Mouse (Mus musculus) hindbrain, embryonic 15.5 days (tissue): ENCODE results near the gene Pi4kb. TPM values are rescaled to one million over a fixed set of nuclear protein-coding genes. Genes with fewer than 3 reads are reported as not detected.
A peak's percentile ranks its signal among the peaks of the same experiment; 100 is the strongest.
"Not testable (repeated sequence)": the region's sequence is repeated elsewhere in the genome, so short reads cannot be mapped to it uniquely, and the experiment has no call there.

Source experiments
- ATAC-seq: fragments of 200-750 bp; cut with Nextera tagmentation; 2 replicates; pipeline ENCODE4 v1.8.0; 2017; ENCODE audit warnings: low read depth, moderate number of reproducible peaks, moderate TSS enrichment; ENCODE audit not compliant: low FRiP score
- H3K27ac ChIP-seq: fragments of 300-500 bp; sonication (generic); replicated peaks from 2 replicates; pipeline ENCODE4 v1.5.1; 2015; ENCODE audit warnings: mild to moderate bottlenecking, inconsistent platforms
- H3K27me3 ChIP-seq: fragments of 300-500 bp; sonication (generic); 2 replicates; pipeline ENCODE4 v1.6.1; 2015; ENCODE audit warnings: control low read depth, inconsistent platforms
- H3K36me3 ChIP-seq: fragments of 300-500 bp; sonication (generic); 2 replicates; pipeline ENCODE4 v1.6.1; 2015; ENCODE audit warnings: control low read depth, inconsistent platforms
- H3K4me1 ChIP-seq: fragments of 300-500 bp; sonication (generic); replicated peaks from 2 replicates; pipeline ENCODE4 v1.6.1; 2015; ENCODE audit warnings: control low read depth, inconsistent platforms
- H3K4me2 ChIP-seq: fragments of 300-500 bp; sonication (generic); 2 replicates; pipeline ENCODE4 v1.6.1; 2015; ENCODE audit warnings: moderate library complexity, mild to moderate bottlenecking, inconsistent platforms
- H3K4me3 ChIP-seq: fragments of 300-500 bp; sonication (generic); 2 replicates; pipeline ENCODE4 v1.5.1; 2015; ENCODE audit warnings: mild to moderate bottlenecking, inconsistent platforms
- H3K9ac ChIP-seq: fragments of 300-500 bp; sonication (generic); 2 replicates; pipeline ENCODE4 v1.6.1; 2015; ENCODE audit warnings: inconsistent platforms
- H3K9me3 ChIP-seq: fragments of 300-500 bp; sonication (generic); 2 replicates; pipeline ENCODE4 v1.6.1; 2016; ENCODE audit warnings: control low read depth, inconsistent platforms
- WGBS: fragments of 180-500 bp; shearing (Covaris S2); methylation state at CpG from one replicate; pipeline ENCODE4 v1.1.7; 2015; 5-methylcytosine and 5-hydroxymethylcytosine counted together
- polyA plus RNA-seq: library from polyadenylated mRNA; unstranded; fragments of >200 nt; fragmentation: Nextera tagmentation; extraction: Ambion mirVana; gene quantifications from 2 replicates; pipeline ENCODE4 v1.2.1, GENCODE M21; 2015

Pi4kb gene
- polyA plus RNA-seq, 1 experiment from 2014 or later, result 27.3 TPM

- 93% methylated on average over 6 of the region's 7 CpGs for WGBS
- not testable (repeated sequence) for H3K9ac ChIP-seq
Observed at GRCm38 (mm10) chr3:94937194-94937593, 37.3 kb upstream of the Pi4kb start.

DNA sequence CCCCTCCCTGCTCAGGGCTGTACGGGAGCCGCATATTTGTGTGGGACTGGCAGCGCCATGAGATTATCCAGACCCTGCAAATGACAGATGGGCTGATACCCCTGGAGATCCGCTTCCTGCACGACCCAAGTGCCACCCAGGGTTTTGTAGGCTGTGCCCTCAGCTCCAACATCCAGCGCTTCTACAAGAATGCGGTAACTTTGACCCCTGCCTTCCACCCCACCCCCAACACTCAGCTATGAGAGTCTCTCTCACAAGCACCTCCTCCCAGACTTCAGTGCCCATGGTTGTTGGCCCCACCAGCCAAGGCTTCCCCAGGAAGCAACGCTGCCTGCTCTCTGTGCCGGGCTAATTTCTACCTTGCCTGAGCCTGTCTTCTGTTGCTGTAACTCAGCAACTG lies 34.5 kb upstream of the Pi4kb start:
- not testable (repeated sequence) for H3K9ac ChIP-seq, H3K4me2 ChIP-seq, ATAC-seq, H3K27ac ChIP-seq, H3K9me3 ChIP-seq, H3K4me3 ChIP-seq, H3K27me3 ChIP-seq, H3K4me1 ChIP-seq, H3K36me3 ChIP-seq
- WGBS, result 73% methylated on average over 9 of the region's 9 CpGs

More at GRCm38 (mm10) chr3:94937194-94937593, 37.3 kb upstream of the Pi4kb start:
- not testable (repeated sequence) for H3K27me3 ChIP-seq, ATAC-seq, H3K9me3 ChIP-seq, H3K36me3 ChIP-seq, H3K27ac ChIP-seq, H3K4me2 ChIP-seq, H3K4me3 ChIP-seq
- peaks cover 11% of the 10 kb centered on the region; the same call in 1 of the 2 replicates for H3K4me1 ChIP-seq

DNA sequence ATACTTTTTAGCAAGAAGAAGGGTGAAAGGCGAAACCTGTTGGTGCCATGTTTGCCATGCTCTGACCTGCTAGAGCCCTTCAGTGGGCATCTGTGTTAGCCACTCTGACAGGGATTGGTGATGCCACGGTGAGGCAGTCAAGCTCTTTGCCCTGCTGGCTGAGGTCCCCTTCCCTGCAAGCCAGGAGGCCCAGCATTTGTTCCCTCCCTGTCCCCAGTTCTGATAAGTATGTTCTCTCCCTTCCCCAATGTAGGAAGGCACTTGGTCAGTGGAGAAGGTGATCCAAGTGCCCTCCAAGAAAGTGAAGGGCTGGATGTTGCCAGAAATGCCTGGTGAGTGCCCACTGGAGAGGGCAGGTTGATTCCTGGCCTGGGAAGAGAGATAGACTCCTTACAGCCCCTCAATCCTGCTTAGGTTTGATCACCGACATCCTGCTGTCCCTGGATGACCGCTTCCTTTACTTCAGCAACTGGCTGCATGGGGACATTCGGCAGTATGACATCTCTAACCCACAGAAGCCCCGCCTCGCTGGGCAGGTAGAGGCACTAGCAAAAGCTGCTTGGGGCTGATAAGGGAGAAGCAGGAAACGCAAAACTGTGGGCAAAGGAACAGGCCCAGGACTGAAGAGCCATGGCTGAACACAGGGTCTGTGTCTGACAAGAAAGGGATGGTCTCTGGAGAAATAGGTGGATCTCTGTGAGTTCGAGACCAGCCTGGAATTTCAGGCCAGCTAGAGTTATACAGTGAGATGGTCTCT lies 32.1 kb upstream of the Pi4kb start:
- not testable (repeated sequence) for H3K4me2 ChIP-seq, H3K4me3 ChIP-seq, H3K27ac ChIP-seq, H3K27me3 ChIP-seq, H3K9ac ChIP-seq, H3K36me3 ChIP-seq, ATAC-seq, H3K4me1 ChIP-seq, H3K9me3 ChIP-seq
- WGBS, result 84% methylated on average over 9 of the region's 9 CpGs

- not testable (repeated sequence) for H3K36me3 ChIP-seq, H3K27ac ChIP-seq, H3K27me3 ChIP-seq
Observed at GRCm38 (mm10) chr3:94943706-94944105, 30.8 kb upstream of the Pi4kb start.

DNA sequence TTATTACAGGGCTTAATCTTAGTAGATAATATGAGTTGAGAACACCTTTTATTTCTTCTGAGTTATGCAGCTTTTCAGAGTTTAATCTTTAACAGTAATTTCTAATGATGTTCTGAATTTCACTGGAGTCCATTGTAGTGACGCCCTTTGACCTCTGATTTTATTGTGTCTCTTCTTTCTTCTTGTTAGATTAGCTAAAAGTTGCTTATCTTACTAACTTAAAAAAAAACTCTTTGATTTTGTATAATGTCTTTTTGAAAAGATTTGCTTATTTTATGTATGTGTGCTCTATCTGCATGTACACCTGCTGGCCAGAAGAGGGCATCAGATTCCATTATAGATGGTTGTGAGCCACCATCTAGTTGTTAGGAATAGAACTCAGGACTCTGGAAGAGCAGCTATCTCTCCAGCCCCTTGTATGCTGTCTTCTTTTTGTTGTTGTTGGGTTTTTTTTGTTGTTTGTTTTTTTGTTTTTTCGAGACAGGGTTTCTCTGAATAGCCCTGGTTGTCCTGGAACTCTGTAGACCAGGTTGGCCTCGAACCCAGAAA lies 26.4 kb upstream of the Pi4kb start:
- peaks cover 5% of the 10 kb centered on the region for H3K4me1 ChIP-seq
- 66% methylated on average over 3 of the region's 3 CpGs for WGBS
- H3K36me3 ChIP-seq, result no peaks in the 10 kb centered on the region
- no peaks in the 10 kb centered on the region for H3K9me3 ChIP-seq
- H3K27ac ChIP-seq, result no peak overlapping the region
- H3K4me3 ChIP-seq, result no peak overlapping the region
- no peak overlapping the region for H3K9ac ChIP-seq
- ATAC-seq, result no peak
- H3K27me3 ChIP-seq, result no peaks in the 10 kb centered on the region
- H3K4me2 ChIP-seq, result no peak overlapping the region

More at GRCm38 (mm10) chr3:94943706-94944105, 30.8 kb upstream of the Pi4kb start:
- not testable (repeated sequence) for H3K4me1 ChIP-seq, H3K9ac ChIP-seq, ATAC-seq, H3K4me2 ChIP-seq, H3K4me3 ChIP-seq, H3K9me3 ChIP-seq
- WGBS, result 31% methylated on average over 4 of the region's 4 CpGs

GRCm38 (mm10) chr3:94949645-94950044 lies 24.9 kb upstream of the Pi4kb start:
- Histone ChIP-seq H3K27me3 (no peaks in the 10 kb centered on the region), H3K9me3 (no peaks in the 10 kb centered on the region), H3K9ac (no peak overlapping the region), H3K4me3 (no peak overlapping the region), H3K4me1 (peaks cover 11% of the 10 kb centered on the region), H3K4me2 (no peak overlapping the region), H3K27ac (no peak overlapping the region), H3K36me3 (no peaks in the 10 kb centered on the region)
- WGBS, result 88% methylated on average over 3 of the region's 3 CpGs
- no peak for ATAC-seq

DNA sequence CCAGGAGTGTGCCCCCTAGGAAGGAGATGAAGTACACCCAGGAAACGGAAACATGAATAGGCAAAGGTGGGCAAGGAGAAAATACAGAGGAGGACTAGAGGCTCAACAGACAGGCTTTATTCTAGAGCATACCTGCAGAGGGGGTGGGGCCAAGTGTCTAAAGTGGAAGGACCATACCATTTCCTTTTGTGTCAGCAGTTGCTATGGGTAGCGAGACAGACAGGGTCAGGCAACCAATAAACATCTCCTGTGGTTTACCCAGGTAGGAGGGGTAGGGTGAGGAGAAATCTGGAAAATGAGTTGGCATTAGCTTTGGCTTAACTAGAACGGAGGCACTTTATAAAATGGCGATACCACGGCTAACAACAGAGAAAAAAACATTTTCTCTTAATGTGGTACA lies 21.7 kb upstream of the Pi4kb start:
- Histone ChIP-seq H3K4me1 (peaks cover 29% of the 10 kb centered on the region), H3K9me3 (no peaks in the 10 kb centered on the region), H3K27me3 (no peaks in the 10 kb centered on the region), H3K36me3 (peaks cover 18% of the 10 kb centered on the region), H3K9ac (no peak overlapping the region), H3K4me3 (peak overlapping the region; percentile 84), H3K27ac (peak overlapping the region; percentile 96), H3K4me2 (peak overlapping the region; percentile 64)
- no peak for ATAC-seq
- WGBS, result 71% methylated on average over 5 of the region's 5 CpGs

- H3K4me3 ChIP-seq, result peak overlapping the region; percentile 84
- no peak for ATAC-seq
- peak overlapping the region; percentile 96 for H3K27ac ChIP-seq
- H3K9ac ChIP-seq, result peak overlapping the region; percentile 84
- peaks cover 24% of the 10 kb centered on the region for H3K36me3 ChIP-seq
- 15% methylated on average over 9 of the region's 9 CpGs for WGBS
- no peaks in the 10 kb centered on the region for H3K9me3 ChIP-seq
- H3K4me1 ChIP-seq, result peaks cover 29% of the 10 kb centered on the region
- H3K27me3 ChIP-seq, result no peaks in the 10 kb centered on the region
- H3K4me2 ChIP-seq, result peak overlapping the region; percentile 64
Observed at GRCm38 (mm10) chr3:94953384-94953763, 21.2 kb upstream of the Pi4kb start.

DNA sequence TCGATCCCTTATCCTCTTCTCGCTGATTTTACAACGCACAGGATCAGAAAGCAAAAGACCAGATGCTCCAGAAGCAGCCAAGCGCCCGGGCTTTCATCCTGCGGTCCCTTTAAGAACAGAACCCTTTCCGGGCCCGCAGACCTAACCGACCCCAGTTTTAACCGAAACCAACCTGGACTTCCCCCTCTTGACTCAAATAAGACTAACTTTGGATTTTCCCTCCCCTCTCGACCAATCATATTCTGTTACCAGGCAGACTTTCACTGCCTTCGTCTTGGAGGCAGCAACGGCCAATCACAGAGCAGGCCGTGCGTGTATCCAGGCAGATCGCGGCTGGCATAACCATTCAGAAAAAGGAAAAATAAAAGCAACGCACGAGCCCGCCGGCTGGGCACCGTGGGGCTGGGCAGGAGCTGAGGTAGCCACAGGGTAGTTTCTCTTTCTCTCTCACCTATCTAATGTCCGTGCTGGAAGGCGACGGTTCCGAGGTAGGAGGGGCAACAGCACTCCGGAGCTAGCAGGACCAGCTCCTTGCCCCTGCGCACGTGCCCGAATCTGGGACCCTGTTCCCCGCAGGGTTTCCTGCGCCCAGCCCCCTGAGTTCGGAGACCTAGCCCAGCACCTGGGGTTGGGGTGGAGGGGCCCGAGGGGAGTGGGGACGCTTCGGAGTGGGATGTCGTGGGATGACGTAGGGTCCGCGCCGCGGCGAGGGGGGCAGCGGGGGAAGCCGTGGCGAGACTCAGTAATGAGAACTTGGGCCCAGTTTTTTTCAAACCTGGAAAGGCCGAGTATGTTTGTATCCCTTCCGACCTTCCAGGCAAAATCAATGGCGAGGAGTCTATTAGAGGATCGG lies 20.5 kb upstream of the Pi4kb start, which contains the start of gene Rfx5:
Gene Rfx5 (plus strand): TSS at position 312 of the 853 bp plus-strand sequence.
- ATAC-seq, result peak; percentile 96
- Histone ChIP-seq H3K36me3 (peaks cover 30% of the 10 kb centered on the region), H3K9ac (peak within 1 kb of the TSS; percentile 84), H3K27ac (peak within 1 kb of the TSS; percentile 96), H3K4me1 (peaks cover 29% of the 10 kb centered on the region), H3K4me2 (peak within 1 kb of the TSS; percentile 64), H3K4me3 (peak within 1 kb of the TSS; percentile 84), H3K9me3 (no peaks in the 10 kb centered on the region), H3K27me3 (no peaks in the 10 kb centered on the region)
- under 1% methylated on average over 50 of the region's 50 CpGs for WGBS

DNA sequence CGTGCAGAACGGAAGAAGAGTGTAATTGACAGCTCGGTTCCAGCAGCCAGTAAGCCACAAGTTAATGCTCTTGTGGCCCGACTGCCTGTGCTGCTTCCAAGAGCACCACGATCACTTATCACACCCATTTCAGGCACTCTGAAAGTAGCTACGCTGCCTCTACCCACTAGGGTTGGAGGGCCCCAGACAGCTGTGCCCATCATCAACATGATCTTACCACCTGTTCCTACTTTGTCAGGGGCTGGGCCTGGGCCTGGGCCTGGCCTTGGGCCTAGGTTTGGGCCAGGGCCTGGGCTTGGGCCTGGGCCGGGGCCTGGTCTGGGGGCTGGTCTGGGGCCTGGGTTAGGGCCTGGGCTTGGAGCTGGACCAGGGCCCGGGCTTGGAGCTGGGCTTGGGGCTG lies 16.2 kb upstream of the Pi4kb start:
- Histone ChIP-seq H3K4me2 (no peak overlapping the region), H3K9ac (no peak overlapping the region), H3K9me3 (no peaks in the 10 kb centered on the region), H3K4me1 (peaks cover 22% of the 10 kb centered on the region), H3K27ac (no peak overlapping the region), H3K4me3 (no peak overlapping the region), H3K36me3 (peaks cover 30% of the 10 kb centered on the region), H3K27me3 (no peaks in the 10 kb centered on the region)
- no peak for ATAC-seq
- WGBS, result 92% methylated on average over 8 of the region's 8 CpGs

GRCm38 (mm10) chr3:94959871-94960270 lies 14.7 kb upstream of the Pi4kb start:
- WGBS, result 47% methylated on average over 8 of the region's 8 CpGs
- no peak overlapping the region for H3K4me3 ChIP-seq
- no peaks in the 10 kb centered on the region for H3K9me3 ChIP-seq
- peaks cover 15% of the 10 kb centered on the region for H3K4me1 ChIP-seq
- H3K4me2 ChIP-seq, result no peak overlapping the region
- H3K27ac ChIP-seq, result no peak overlapping the region
- H3K9ac ChIP-seq, result no peak overlapping the region
- H3K27me3 ChIP-seq, result no peaks in the 10 kb centered on the region
- ATAC-seq, result no peak
- peaks cover 30% of the 10 kb centered on the region for H3K36me3 ChIP-seq

GRCm38 (mm10) chr3:94960322-94960721 lies 14.2 kb upstream of the Pi4kb start:
- Histone ChIP-seq H3K27ac (no peak overlapping the region), H3K4me2 (no peak overlapping the region), H3K9me3 (no peaks in the 10 kb centered on the region), H3K36me3 (peaks cover 30% of the 10 kb centered on the region), H3K4me3 (no peak overlapping the region), H3K27me3 (no peaks in the 10 kb centered on the region), H3K4me1 (peaks cover 11% of the 10 kb centered on the region), H3K9ac (no peak overlapping the region)
- 48% methylated on average over 5 of the region's 5 CpGs for WGBS
- ATAC-seq, result no peak
